Mouse (Mus musculus): ENCODE data around the gene Uroc1. TPM values are rescaled to one million over a fixed set of nuclear protein-coding genes. Genes with fewer than 3 reads are reported as not detected.

Gene Uroc1
- polyA plus RNA-seq (2015; fragmentation: Nextera tagmentation; extraction: Ambion mirVana) = not detected in 2 replicates

DNA sequence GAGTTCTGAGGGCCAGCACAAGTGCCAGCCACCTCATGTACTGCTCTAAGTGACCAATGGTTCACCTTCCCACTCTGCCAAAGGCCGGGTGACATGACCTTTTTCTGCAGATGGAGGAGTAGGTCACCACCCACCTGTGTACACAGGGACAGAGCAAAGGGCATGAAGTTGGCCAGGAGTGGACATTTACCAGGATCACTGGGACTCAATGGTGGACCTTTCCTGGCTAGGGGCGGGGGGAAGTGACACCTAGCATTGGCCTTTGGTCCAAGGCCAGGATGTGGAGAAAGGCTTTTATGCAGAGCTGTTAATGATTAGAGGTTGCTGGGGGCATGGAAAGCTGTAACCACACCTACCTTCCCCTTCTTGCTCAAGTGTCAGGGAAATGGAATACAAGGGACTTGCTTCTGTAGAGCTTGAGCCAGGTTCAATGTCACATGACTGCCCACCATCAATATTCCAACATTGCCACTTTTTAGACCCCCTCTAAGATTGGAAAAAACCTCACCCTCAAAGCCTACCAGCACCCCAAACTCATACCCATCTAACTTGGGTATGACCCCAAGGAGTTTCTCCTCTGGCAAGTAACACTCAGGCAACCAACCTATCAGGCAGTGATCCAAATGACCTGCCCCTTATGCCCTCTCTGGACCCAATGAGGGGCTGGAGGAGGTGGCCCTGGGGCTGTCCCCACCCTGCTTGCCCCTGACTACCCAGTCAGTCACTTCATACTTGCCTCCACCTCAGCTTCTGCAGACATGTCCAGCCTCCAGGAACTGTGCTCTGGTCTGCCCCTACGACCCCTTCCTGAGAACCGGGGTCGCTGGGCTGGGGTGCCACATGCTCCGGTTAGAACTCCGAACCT, at the start of gene Uroc1:
Gene Uroc1 (plus strand): TSS at position 724 of the 865 bp plus-strand sequence.
- Histone ChIP-seq H3K27me3 (no peaks in the 10 kb centered on the region), H3K27ac (no peak within 1 kb of the TSS), H3K9me3 (no peaks in the 10 kb centered on the region), H3K4me2 (no peak within 1 kb of the TSS), H3K9ac (no peak within 1 kb of the TSS), H3K36me3 (no peaks in the 10 kb centered on the region), H3K4me3 (no peak within 1 kb of the TSS), H3K4me1 (replicated peaks) (peaks cover 5% of the 10 kb centered on the region; the same call in 1 of the 2 replicates)
- WGBS = 84% methylated on average over 7 of the region's 7 CpGs
- no peak for ATAC-seq (ENCODE audit: low FRiP score)

DNA sequence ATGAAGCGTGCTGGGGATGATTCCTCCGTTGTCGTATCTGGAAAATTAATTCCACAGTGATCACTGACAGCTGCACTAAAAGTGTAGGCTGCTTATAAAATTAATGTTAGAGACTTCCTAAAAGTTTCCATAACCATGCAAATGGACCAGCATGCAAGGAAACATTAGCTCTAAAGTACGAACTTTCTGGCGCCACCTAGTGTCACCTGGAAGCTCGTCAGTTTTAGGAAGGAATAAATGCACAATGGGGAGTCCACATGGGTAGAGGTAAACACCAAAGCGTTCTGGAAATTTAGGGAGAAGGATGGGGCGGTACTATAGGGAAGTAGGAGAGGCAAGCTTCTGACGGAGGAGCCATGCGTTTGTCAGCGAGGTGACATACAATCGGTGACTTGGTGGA, 44.8 kb upstream of the Uroc1 start:
- Histone ChIP-seq H3K4me2 (no peak overlapping the region), H3K9ac (no peak overlapping the region), H3K4me3 (no peak overlapping the region), H3K27me3 (no peaks in the 10 kb centered on the region), H3K27ac (no peak overlapping the region), H3K9me3 (peaks cover 12% of the 10 kb centered on the region), H3K36me3 (no peaks in the 10 kb centered on the region), H3K4me1 (replicated peaks) (no peaks in the 10 kb centered on the region)
- 55% methylated on average over 12 of the region's 12 CpGs for WGBS
- no peak for ATAC-seq (ENCODE audit: low FRiP score)

DNA sequence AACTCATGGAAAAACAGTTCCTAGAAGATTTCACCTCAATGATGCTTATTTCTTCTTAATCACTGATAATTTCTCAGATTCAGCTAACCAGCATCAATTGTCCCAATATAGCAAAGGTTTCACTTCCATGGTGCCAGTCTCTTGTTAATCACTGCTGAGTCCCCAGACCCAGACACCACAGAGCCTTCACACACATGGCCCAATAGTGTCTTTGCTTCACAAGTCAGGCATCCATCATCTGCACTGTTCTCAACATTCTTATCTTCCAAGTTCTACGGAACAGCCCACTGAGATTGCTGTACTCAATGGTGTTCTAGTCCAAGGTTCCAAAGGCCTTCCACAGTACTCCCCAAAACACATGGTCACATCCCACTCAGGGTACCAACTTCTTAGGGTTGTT, 32.2 kb upstream of the Uroc1 start, which contains the start of gene BC048671:
Gene BC048671 (plus strand): TSS at position 301 of the 400 bp plus-strand sequence.
- H3K4me2 ChIP-seq = no peak within 1 kb of the TSS
- H3K27me3 ChIP-seq = no peaks in the 10 kb centered on the region
- H3K9me3 ChIP-seq = no peaks in the 10 kb centered on the region
- WGBS = 89% methylated on average over 1 of the region's 1 CpGs
- H3K9ac ChIP-seq = no peak within 1 kb of the TSS
- H3K4me1 ChIP-seq (replicated peaks) = no peaks in the 10 kb centered on the region
- H3K27ac ChIP-seq = no peak within 1 kb of the TSS
- no peak for ATAC-seq (ENCODE audit: low FRiP score)
- no peaks in the 10 kb centered on the region for H3K36me3 ChIP-seq
- H3K4me3 ChIP-seq = no peak within 1 kb of the TSS

DNA sequence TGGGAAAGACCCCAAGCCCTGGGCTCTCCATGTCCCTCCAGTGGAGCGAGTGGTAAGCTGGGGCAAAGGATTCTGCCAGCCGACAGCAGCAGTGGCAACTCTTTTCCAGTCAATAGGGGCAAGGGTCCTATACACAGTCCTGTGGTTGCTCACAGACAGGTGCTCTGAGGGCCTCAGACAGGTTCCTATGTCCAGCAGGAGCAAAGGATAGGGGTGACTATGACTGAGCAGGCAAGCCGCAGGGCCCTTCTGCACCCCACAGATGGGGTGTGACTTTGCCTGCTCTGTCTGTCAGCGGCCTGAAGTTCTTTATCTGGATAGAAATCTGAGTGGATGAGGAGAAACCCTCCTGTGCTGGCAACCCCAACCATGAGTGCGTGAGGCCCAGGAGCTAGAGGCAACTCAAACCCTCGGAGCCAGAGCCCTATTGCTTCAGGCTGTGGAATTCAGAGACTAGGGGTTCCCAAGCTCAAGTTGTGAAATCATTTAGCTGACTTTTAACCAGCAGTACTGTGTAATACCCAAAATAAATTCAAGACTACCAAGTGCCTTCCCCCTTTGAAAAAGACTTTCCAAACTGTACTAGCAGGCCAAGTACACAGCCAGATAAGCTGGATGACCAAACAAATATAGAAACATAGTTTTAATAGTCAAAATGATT, 26.6 kb upstream of the Uroc1 start:
- Histone ChIP-seq H3K27me3 (no peaks in the 10 kb centered on the region), H3K36me3 (no peaks in the 10 kb centered on the region), H3K4me3 (no peak overlapping the region), H3K4me2 (no peak overlapping the region), H3K27ac (no peak overlapping the region), H3K9me3 (peaks cover 9% of the 10 kb centered on the region; the same call in 1 of the 2 replicates), H3K9ac (no peak overlapping the region), H3K4me1 (replicated peaks) (no peaks in the 10 kb centered on the region)
- WGBS = 88% methylated on average over 6 of the region's 6 CpGs
- ATAC-seq (ENCODE audit: low FRiP score) = no peak

DNA sequence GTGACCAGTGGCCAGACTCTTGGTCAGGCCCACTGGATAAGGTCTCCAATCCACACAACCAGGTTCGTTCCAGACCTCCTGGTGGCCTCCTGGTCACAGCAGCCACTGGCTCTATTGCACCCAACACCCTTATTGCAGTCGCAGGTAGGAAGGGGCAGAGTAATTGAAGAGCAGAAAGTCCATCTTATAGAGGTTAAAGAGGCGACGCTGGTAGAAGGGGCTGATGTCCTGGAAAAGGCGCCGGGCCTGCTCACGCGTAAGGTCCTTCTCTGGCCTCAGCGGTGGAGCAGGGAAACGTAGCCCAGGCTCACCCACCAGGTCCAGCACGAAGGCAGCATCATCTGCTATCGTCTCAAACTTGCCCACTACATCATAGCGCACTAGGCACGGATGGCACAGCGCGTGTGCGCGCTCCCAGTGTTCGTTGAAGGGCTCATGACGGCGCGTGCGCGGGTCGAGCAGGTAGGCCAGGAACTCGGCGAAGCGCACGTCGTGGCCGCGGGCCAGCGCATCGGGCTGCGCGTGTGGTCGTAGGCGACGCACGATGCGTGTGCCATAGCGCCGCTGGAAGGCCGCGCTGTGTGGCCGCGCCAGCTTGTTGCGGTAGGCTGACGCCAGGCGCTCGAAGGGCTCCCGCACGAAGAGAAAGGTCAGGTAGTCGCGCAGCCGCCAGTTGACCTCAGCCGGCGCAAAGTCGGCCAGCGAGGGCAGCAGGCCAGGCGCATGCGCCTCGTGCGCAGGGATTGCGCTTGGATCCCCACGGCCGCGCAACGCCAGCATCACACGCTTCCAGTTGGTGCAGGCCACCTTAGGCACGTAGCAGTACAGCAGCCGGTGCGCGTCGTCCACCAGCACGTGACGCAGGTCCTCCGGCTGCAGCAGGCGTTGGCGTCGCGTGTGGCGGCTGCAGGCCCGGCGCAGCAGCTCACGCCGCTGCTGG, 24.0 kb upstream of the Uroc1 start:
- no peaks in the 10 kb centered on the region for H3K36me3 ChIP-seq
- H3K4me1 ChIP-seq (replicated peaks) = no peaks in the 10 kb centered on the region
- no peaks in the 10 kb centered on the region for H3K27me3 ChIP-seq
- WGBS = 88% methylated on average over 87 of the region's 87 CpGs
- H3K9ac ChIP-seq = no peak overlapping the region
- no peak overlapping the region for H3K4me3 ChIP-seq
- peaks cover 9% of the 10 kb centered on the region; the same call in 1 of the 2 replicates for H3K9me3 ChIP-seq
- no peak overlapping the region for H3K4me2 ChIP-seq
- ATAC-seq (ENCODE audit: low FRiP score) = no peak
- H3K27ac ChIP-seq = no peak overlapping the region

DNA sequence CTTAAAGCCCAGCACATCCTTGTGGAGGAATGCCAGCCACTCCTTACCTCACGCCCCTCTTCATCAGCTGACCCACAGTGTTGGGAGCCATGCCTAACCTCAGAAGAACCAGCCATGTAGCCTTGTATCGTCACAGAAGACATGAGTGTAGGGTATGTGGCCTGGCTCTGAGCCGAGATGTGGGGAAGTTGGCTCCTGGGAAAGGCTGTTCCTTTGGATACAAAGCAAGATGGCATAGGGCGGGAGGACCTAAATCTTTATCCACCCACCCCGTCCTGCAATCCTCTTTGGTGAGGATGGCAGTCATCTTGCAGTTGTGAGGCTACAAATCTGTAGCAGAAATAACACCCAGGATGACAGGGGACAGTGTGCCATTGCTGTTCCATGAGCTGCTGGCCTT, 17.1 kb upstream of the Uroc1 start:
- Histone ChIP-seq H3K4me1 (replicated peaks) (no peaks in the 10 kb centered on the region), H3K27ac (no peak overlapping the region), H3K9ac (no peak overlapping the region), H3K4me3 (no peak overlapping the region), H3K4me2 (no peak overlapping the region), H3K36me3 (no peaks in the 10 kb centered on the region), H3K9me3 (no peaks in the 10 kb centered on the region), H3K27me3 (no peaks in the 10 kb centered on the region)
- 90% methylated on average over 5 of the region's 5 CpGs for WGBS
- ATAC-seq (ENCODE audit: low FRiP score) = no peak

DNA sequence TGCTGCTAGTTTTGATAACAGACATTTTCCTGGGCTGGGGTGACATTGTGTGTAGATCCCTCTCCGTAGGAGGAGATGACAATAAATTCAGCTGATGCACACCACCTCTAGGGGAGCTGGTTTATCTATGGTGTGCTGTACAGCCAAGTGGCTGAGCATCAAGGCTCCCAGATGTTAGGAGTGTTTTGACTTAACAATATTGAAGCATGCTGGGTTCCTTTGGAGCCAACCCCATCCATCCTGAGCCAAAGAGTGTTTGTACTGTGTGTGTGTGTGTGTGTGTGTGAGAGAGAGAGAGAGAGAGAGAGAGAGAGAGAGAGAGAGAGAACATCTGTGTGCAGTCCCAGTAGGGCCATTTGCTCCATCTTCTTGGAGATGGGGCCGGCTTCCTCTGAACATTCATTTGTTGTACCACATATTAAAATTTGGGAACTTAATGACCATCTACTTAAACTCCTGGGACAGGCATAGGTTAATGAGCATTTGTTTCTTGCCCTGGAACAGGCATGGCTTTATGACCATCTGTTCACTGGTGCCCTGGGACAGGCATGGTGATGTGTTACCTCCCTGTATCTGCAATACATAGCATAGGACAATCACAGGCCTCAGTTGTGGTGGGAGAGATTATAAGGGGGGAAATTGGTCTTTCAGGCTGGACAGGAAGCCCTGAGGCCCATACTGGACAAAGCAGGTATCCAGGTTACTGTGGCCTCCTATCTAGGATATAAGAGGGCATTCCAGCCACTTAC, 15.4 kb upstream of the Uroc1 start:
- H3K27ac ChIP-seq = no peak overlapping the region
- H3K36me3 ChIP-seq = no peaks in the 10 kb centered on the region
- no peaks in the 10 kb centered on the region for H3K27me3 ChIP-seq
- no peak overlapping the region for H3K9ac ChIP-seq
- 86% methylated on average over 2 of the region's 2 CpGs for WGBS
- ATAC-seq (ENCODE audit: low FRiP score) = no peak
- H3K4me3 ChIP-seq = no peak overlapping the region
- H3K9me3 ChIP-seq = no peaks in the 10 kb centered on the region
- no peak overlapping the region for H3K4me2 ChIP-seq
- no peaks in the 10 kb centered on the region for H3K4me1 ChIP-seq (replicated peaks)

DNA sequence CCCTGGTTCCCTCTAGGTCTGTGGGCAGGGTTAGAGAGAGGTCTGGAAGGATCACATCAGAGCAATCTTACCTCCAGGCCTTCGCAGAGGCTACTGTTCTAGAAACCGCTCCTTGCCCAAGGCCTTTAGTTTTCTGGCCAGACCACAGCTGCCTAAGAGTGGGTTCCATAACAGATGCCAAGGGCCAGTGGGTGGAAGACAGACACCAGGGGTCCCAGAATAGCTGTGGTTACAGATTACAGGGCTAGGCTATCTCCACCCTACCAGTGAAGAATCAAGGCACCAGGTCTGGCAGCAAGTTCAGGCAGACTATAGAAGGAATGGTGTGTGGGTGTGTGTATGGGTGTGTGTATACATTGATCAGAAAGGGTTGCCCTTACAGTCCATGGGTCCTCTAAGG, 14.1 kb upstream of the Uroc1 start:
- no peak for ATAC-seq (ENCODE audit: low FRiP score)

DNA sequence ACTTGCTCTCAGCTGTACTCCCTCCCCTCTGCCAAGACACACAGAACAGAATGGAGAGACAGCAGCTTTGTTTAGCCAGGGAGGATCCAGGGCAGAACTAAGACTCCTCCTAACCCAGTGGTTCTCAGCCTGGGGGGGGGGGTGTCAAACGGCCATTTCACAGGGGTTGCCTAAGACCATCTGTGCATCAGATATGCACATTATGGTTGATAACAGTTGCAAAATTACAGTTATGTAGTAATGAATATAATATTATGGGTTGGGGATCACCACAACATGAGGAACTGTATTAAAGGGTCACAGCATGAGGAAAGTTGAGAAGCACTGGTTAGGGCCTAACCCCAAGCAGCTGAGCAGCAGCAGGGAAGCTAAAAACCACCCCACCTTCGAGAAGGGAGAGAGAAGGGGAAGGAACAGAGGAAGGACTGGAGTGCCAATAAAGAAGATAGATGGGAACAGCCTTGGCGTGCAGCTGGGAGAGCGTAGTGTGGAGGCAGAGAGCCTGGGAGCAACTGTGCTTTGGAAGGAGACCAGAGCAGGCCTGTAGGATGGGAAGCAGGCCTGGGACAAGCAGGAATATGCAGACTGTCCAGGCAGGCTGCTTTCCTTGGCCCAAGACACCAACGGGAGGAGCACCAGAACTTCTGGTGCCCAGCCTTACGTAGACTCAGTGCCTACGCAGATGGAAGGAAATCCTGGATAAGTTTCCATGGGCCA, 13.5 kb upstream of the Uroc1 start:
- Histone ChIP-seq H3K4me3 (no peak overlapping the region), H3K27ac (no peak overlapping the region), H3K36me3 (no peaks in the 10 kb centered on the region), H3K27me3 (peaks cover 5% of the 10 kb centered on the region; the same call in 1 of the 2 replicates), H3K9me3 (no peaks in the 10 kb centered on the region), H3K4me2 (no peak overlapping the region), H3K4me1 (replicated peaks) (no peaks in the 10 kb centered on the region), H3K9ac (no peak overlapping the region)
- ATAC-seq (ENCODE audit: low FRiP score) = no peak
- WGBS = 83% methylated on average over 7 of the region's 7 CpGs

More for the DNA sequence above, 14.1 kb upstream of the Uroc1 start:
- Histone ChIP-seq H3K27me3 (no peaks in the 10 kb centered on the region), H3K4me3 (no peak overlapping the region), H3K36me3 (no peaks in the 10 kb centered on the region), H3K27ac (no peak overlapping the region), H3K4me2 (no peak overlapping the region), H3K9ac (no peak overlapping the region), H3K9me3 (no peaks in the 10 kb centered on the region), H3K4me1 (replicated peaks) (no peaks in the 10 kb centered on the region)
- 95% methylated on average over 2 of the region's 2 CpGs for WGBS

DNA sequence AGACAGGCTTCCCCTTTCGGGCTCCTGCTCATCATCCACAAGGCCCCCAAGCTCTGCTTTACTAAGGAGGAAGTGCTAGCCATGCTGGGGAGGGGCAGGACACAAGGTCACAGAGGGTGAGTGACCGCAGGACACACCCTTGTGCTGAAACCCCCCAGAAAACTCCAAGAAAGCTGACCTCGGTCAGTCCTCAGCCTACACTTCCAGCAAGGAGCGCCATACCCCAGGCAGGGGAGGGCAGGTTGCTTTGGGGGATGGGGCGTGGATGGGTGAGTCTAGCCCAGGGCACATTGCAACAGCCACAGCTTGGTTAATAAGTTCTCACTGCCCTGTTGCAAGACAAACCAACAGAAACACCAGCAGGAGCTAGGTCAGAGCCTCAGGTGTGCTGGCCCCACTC, 12.7 kb upstream of the Uroc1 start:
- WGBS = 89% methylated on average over 5 of the region's 5 CpGs
- no peak for ATAC-seq (ENCODE audit: low FRiP score)
- no peak overlapping the region for H3K4me3 ChIP-seq
- H3K36me3 ChIP-seq = no peaks in the 10 kb centered on the region
- no peak overlapping the region for H3K4me2 ChIP-seq
- no peak overlapping the region for H3K27ac ChIP-seq
- no peak overlapping the region for H3K9ac ChIP-seq
- no peaks in the 10 kb centered on the region for H3K9me3 ChIP-seq
- H3K27me3 ChIP-seq = peaks cover 13% of the 10 kb centered on the region; the same call in 1 of the 2 replicates
- H3K4me1 ChIP-seq (replicated peaks) = peaks cover 4% of the 10 kb centered on the region; the same call in 1 of the 2 replicates

DNA sequence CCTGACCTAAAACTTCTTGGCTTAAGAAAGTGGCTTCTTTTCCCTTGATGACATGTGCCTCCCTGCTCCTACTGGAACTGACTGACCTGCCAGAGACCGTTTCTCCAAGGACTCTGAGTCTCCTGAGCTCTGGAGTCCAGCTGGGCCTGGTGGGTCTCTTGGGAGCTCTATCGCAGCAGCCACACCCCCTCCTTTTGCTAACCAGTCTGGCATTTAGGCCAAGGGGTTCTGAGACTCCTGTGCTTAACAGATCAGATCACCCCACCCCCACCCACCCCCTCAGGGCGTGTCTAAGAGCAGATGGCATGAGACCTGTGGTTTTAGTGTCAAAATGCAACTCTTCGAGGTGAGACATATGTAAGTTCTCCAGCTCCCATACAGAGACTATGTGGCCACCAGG, 11.3 kb upstream of the Uroc1 start:
- Histone ChIP-seq H3K9me3 (no peaks in the 10 kb centered on the region), H3K36me3 (no peaks in the 10 kb centered on the region), H3K4me3 (no peak overlapping the region), H3K27ac (no peak overlapping the region), H3K27me3 (peaks cover 14% of the 10 kb centered on the region; the same call in 1 of the 2 replicates), H3K4me1 (replicated peaks) (peaks cover 4% of the 10 kb centered on the region; the same call in 1 of the 2 replicates), H3K9ac (no peak overlapping the region), H3K4me2 (no peak overlapping the region)
- no peak for ATAC-seq (ENCODE audit: low FRiP score)
- 46% methylated on average over 4 of the region's 4 CpGs for WGBS

All from hindbrain, embryonic 13.5 days (tissue).